Mouse (Mus musculus) midbrain, embryonic 13.5 days (tissue): ENCODE results near the gene Sohlh2. TPM values are rescaled to one million over a fixed set of nuclear protein-coding genes. Genes with fewer than 3 reads are reported as not detected.
"Not testable (repeated sequence)": the region's sequence is repeated elsewhere in the genome, so short reads cannot be mapped to it uniquely, and the experiment has no call there.

Source experiments
- ATAC-seq: fragments of 200-750 bp; cut with Nextera tagmentation; 2 replicates; pipeline ENCODE4 v1.8.0; 2017; ENCODE audit warnings: mild to moderate bottlenecking, moderate TSS enrichment, moderate library complexity
- H3K27ac ChIP-seq: fragments of 300-500 bp; sonication (generic); 2 replicates; pipeline ENCODE4 v1.5.1; 2015; ENCODE audit warnings: inconsistent platforms, mild to moderate bottlenecking, moderate library complexity
- H3K27me3 ChIP-seq: fragments of 300-500 bp; sonication (generic); 2 replicates; pipeline ENCODE4 v1.6.1; 2015; ENCODE audit warnings: mild to moderate bottlenecking, inconsistent platforms
- H3K36me3 ChIP-seq: fragments of 300-500 bp; sonication (generic); 2 replicates; pipeline ENCODE4 v1.6.1; 2015; ENCODE audit warnings: mild to moderate bottlenecking, inconsistent platforms
- H3K4me1 ChIP-seq: fragments of 300-500 bp; sonication (generic); replicated peaks from 2 replicates; pipeline ENCODE4 v1.6.1; 2015; ENCODE audit warnings: inconsistent platforms
- H3K4me2 ChIP-seq: fragments of 300-500 bp; sonication (generic); replicated peaks from 2 replicates; pipeline ENCODE4 v1.6.1; 2015; ENCODE audit warnings: moderate library complexity, mild to moderate bottlenecking, inconsistent platforms
- H3K4me3 ChIP-seq: fragments of 300-500 bp; sonication (generic); replicated peaks from 2 replicates; pipeline ENCODE4 v1.5.1; 2015; ENCODE audit warnings: mild to moderate bottlenecking, inconsistent platforms
- H3K9ac ChIP-seq: fragments of 300-500 bp; sonication (generic); replicated peaks from 2 replicates; pipeline ENCODE4 v1.6.1; 2015; ENCODE audit warnings: mild to moderate bottlenecking, inconsistent platforms
- H3K9me3 ChIP-seq: fragments of 300-500 bp; sonication (generic); 2 replicates; pipeline ENCODE4 v1.6.1; 2016; ENCODE audit warnings: mild to moderate bottlenecking, inconsistent platforms
- WGBS: fragments of 180-500 bp; shearing (Covaris S2); methylation state at CpG from one replicate; pipeline ENCODE4 v1.1.7; 2015; 5-methylcytosine and 5-hydroxymethylcytosine counted together
- polyA plus RNA-seq: library from polyadenylated mRNA; unstranded; fragments of >200 nt; fragmentation: Nextera tagmentation; extraction: Ambion mirVana; gene quantifications from 2 replicates; pipeline ENCODE4 v1.2.1, GENCODE M21; 2015

Gene Sohlh2
- polyA plus RNA-seq, 1 experiment from 2014 or later: not detected

GRCm38 (mm10) chr3:55161144-55161543 is 20.7 kb upstream of the Sohlh2 start:
- Histone ChIP-seq H3K27me3 (no peaks in the 10 kb centered on the region), H3K27ac (peak overlapping the region; percentile 30), H3K36me3 (no peaks in the 10 kb centered on the region), H3K4me3 (no peak overlapping the region), H3K4me1 (peaks cover 16% of the 10 kb centered on the region), H3K9me3 (no peaks in the 10 kb centered on the region), H3K4me2 (no peak overlapping the region), H3K9ac (no peak overlapping the region)
- ATAC-seq: peak; percentile 83
- 38% methylated on average over 7 of the region's 7 CpGs for WGBS

GRCm38 (mm10) chr3:55163510-55163909 is 18.3 kb upstream of the Sohlh2 start:
- Histone ChIP-seq H3K4me3 (no peak overlapping the region), H3K27me3 (no peaks in the 10 kb centered on the region), H3K4me1 (0 out of 2 replicates have a peak, but pooled peaks cover 8% of the 10 kb centered on the region), H3K36me3 (no peaks in the 10 kb centered on the region), H3K27ac (no peak overlapping the region), H3K9ac (no peak overlapping the region), H3K4me2 (no peak overlapping the region), H3K9me3 (no peaks in the 10 kb centered on the region)
- WGBS: 72% methylated on average over 4 of the region's 4 CpGs
- no peak for ATAC-seq

- 73% methylated on average over 3 of the region's 3 CpGs for WGBS
- no peak for ATAC-seq
Observed at GRCm38 (mm10) chr3:55172478-55172877, 9.3 kb upstream of the Sohlh2 start.

GRCm38 (mm10) chr3:55177271-55177670 is 4.6 kb upstream of the Sohlh2 start:
- Histone ChIP-seq H3K9ac (no peak overlapping the region), H3K4me3 (no peak overlapping the region), H3K36me3 (no peaks in the 10 kb centered on the region), H3K27ac (no peak overlapping the region), H3K9me3 (no peaks in the 10 kb centered on the region), H3K4me1 (peaks cover 5% of the 10 kb centered on the region; the same call in 1 of the 2 replicates), H3K4me2 (no peak overlapping the region), H3K27me3 (no peaks in the 10 kb centered on the region)
- ATAC-seq: no peak
- 54% methylated on average over 6 of the region's 6 CpGs for WGBS

More at GRCm38 (mm10) chr3:55172478-55172877, 9.3 kb upstream of the Sohlh2 start:
- no peaks in the 10 kb centered on the region for H3K9me3 ChIP-seq
- no peak overlapping the region for H3K27ac ChIP-seq
- H3K4me2 ChIP-seq: no peak overlapping the region
- no peaks in the 10 kb centered on the region for H3K27me3 ChIP-seq
- H3K36me3 ChIP-seq: no peaks in the 10 kb centered on the region
- no peak overlapping the region for H3K4me3 ChIP-seq
- no peak overlapping the region for H3K9ac ChIP-seq
- H3K4me1 ChIP-seq: no peaks in the 10 kb centered on the region

GRCm38 (mm10) chr3:55191668-55192067 is 9.8 kb downstream of the Sohlh2 start:
- Histone ChIP-seq H3K4me3 (no peak overlapping the region), H3K4me2 (no peak overlapping the region), H3K4me1 (no peaks in the 10 kb centered on the region), H3K27ac (no peak overlapping the region), H3K9ac (no peak overlapping the region), H3K27me3 (no peaks in the 10 kb centered on the region), H3K9me3 (no peaks in the 10 kb centered on the region), H3K36me3 (no peaks in the 10 kb centered on the region)
- ATAC-seq: no peak
- WGBS: 91% methylated on average over 4 of the region's 4 CpGs

GRCm38 (mm10) chr3:55193351-55193750 is 11.5 kb downstream of the Sohlh2 start:
- no peak overlapping the region for H3K9ac ChIP-seq
- H3K9me3 ChIP-seq: no peaks in the 10 kb centered on the region
- no peaks in the 10 kb centered on the region for H3K4me1 ChIP-seq
- no peak overlapping the region for H3K4me3 ChIP-seq
- ATAC-seq: no peak
- H3K27me3 ChIP-seq: no peaks in the 10 kb centered on the region
- no peak overlapping the region for H3K4me2 ChIP-seq
- no peaks in the 10 kb centered on the region for H3K36me3 ChIP-seq
- H3K27ac ChIP-seq: no peak overlapping the region
- 56% methylated on average over 2 of the region's 2 CpGs for WGBS

- Histone ChIP-seq H3K4me2 (no peak overlapping the region), H3K36me3 (no peaks in the 10 kb centered on the region), H3K9me3 (no peaks in the 10 kb centered on the region), H3K9ac (no peak overlapping the region), H3K27me3 (no peaks in the 10 kb centered on the region), H3K4me1 (no peaks in the 10 kb centered on the region), H3K4me3 (no peak overlapping the region), H3K27ac (no peak overlapping the region)
- no peak for ATAC-seq
- 51% methylated on average over 8 of the region's 8 CpGs for WGBS
Observed at GRCm38 (mm10) chr3:55194792-55195191, 13.0 kb downstream of the Sohlh2 start.

GRCm38 (mm10) chr3:55195581-55196327 is 13.9 kb downstream of the Sohlh2 start:
- Histone ChIP-seq H3K9ac (no peak overlapping the region), H3K9me3 (no peaks in the 10 kb centered on the region), H3K27me3 (no peaks in the 10 kb centered on the region), H3K4me3 (no peak overlapping the region), H3K36me3 (no peaks in the 10 kb centered on the region), H3K4me2 (no peak overlapping the region), H3K27ac (no peak overlapping the region), H3K4me1 (no peaks in the 10 kb centered on the region)
- no peak for ATAC-seq
- WGBS: 90% methylated on average over 5 of the region's 5 CpGs

GRCm38 (mm10) chr3:55196328-55196710 is 14.5 kb downstream of the Sohlh2 start:
- no peaks in the 10 kb centered on the region for H3K9me3 ChIP-seq
- no peak overlapping the region for H3K4me2 ChIP-seq
- H3K9ac ChIP-seq: no peak overlapping the region
- ATAC-seq: no peak
- no peak overlapping the region for H3K4me3 ChIP-seq
- no peaks in the 10 kb centered on the region for H3K27me3 ChIP-seq
- no peaks in the 10 kb centered on the region for H3K36me3 ChIP-seq
- no peak overlapping the region for H3K27ac ChIP-seq
- H3K4me1 ChIP-seq: no peaks in the 10 kb centered on the region
- 92% methylated on average over 2 of the region's 2 CpGs for WGBS

GRCm38 (mm10) chr3:55203621-55204020 is 21.8 kb downstream of the Sohlh2 start:
- H3K4me1 ChIP-seq: peaks cover 12% of the 10 kb centered on the region
- not testable (repeated sequence) for ATAC-seq, H3K4me2 ChIP-seq, H3K9me3 ChIP-seq, H3K27ac ChIP-seq, H3K9ac ChIP-seq, H3K27me3 ChIP-seq, H3K36me3 ChIP-seq, H3K4me3 ChIP-seq
- 88% methylated on average over 11 of the region's 11 CpGs for WGBS

- no peak for ATAC-seq
- Histone ChIP-seq H3K27ac (no peak overlapping the region), H3K36me3 (no peaks in the 10 kb centered on the region), H3K4me3 (no peak overlapping the region), H3K4me1 (peaks cover 12% of the 10 kb centered on the region), H3K4me2 (no peak overlapping the region), H3K27me3 (no peaks in the 10 kb centered on the region), H3K9ac (no peak overlapping the region), H3K9me3 (no peaks in the 10 kb centered on the region)
- 95% methylated on average over 2 of the region's 2 CpGs for WGBS
Observed at GRCm38 (mm10) chr3:55206413-55206812, 24.6 kb downstream of the Sohlh2 start.

- Histone ChIP-seq H3K27ac (no peak overlapping the region), H3K4me2 (no peak overlapping the region), H3K9ac (no peak overlapping the region), H3K4me1 (peaks cover 16% of the 10 kb centered on the region), H3K36me3 (no peaks in the 10 kb centered on the region), H3K9me3 (no peaks in the 10 kb centered on the region), H3K27me3 (no peaks in the 10 kb centered on the region), H3K4me3 (no peak overlapping the region)
- no peak for ATAC-seq
- WGBS: 53% methylated on average over 6 of the region's 6 CpGs
Observed at GRCm38 (mm10) chr3:55207665-55208064, 25.8 kb downstream of the Sohlh2 start.

GRCm38 (mm10) chr3:55212254-55212653 is 30.4 kb downstream of the Sohlh2 start:
- no peak for ATAC-seq
- Histone ChIP-seq H3K36me3 (no peaks in the 10 kb centered on the region), H3K4me3 (no peak overlapping the region), H3K9me3 (no peaks in the 10 kb centered on the region), H3K9ac (no peak overlapping the region), H3K27ac (no peak overlapping the region), H3K4me1 (peaks cover 18% of the 10 kb centered on the region), H3K4me2 (no peak overlapping the region), H3K27me3 (no peaks in the 10 kb centered on the region)
- WGBS: 23% methylated on average over 2 of the region's 2 CpGs
